Mouse (Mus musculus) c-Kit-negative CD71-positive TER-119-positive erythroid progenitor cells, embryonic 14.5 days (primary cell): ENCODE measurements around the gene Ppargc1a.

Experiments used
- DNase-seq: peaks from one replicate; pipeline ENCODE4 v3.0.0-alpha.2; 2013; ENCODE audit warnings: low read depth, low spot score

Ppargc1a gene

GRCm38 (mm10) chr5:51567659-51568058, at the start of gene Ppargc1a:
TSS of gene Ppargc1a (minus strand) at chr5:51567726.
- DNase-seq, result no peak

- DNase-seq, result no peak
Measured at GRCm38 (mm10) chr5:51616877-51617276, 49.4 kb upstream of the Ppargc1a start.

GRCm38 (mm10) chr5:51612049-51612448, 44.5 kb upstream of the Ppargc1a start:
- DNase-seq, result no peak

GRCm38 (mm10) chr5:51607686-51608480, 40.4 kb upstream of the Ppargc1a start:
- DNase-seq, result no peak

- no peak for DNase-seq
Measured at GRCm38 (mm10) chr5:51599549-51599948, 32.0 kb upstream of the Ppargc1a start.

DNA sequence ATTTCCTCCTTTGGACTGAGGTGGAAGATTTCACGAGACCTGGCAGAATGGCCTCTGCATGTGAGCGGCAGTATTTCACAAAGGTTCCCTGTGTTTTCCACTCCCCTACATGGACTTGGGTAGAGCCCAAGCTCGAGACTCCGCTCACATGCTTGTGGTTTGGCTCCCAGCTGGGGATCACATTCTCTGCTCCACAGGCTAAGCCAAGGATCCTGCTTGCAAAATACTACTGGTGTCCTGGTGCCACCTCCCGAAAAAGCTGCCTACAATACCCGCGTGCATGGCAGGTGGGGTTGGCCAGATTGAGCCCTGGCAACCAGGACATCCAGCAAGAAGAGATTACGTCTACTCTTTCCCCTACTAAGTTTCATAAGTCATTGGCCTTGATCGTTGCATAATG, 28.1 kb upstream of the Ppargc1a start:
- DNase-seq, result no peak

- no peak for DNase-seq
Measured at GRCm38 (mm10) chr5:51592206-51592605, 24.7 kb upstream of the Ppargc1a start.

DNA sequence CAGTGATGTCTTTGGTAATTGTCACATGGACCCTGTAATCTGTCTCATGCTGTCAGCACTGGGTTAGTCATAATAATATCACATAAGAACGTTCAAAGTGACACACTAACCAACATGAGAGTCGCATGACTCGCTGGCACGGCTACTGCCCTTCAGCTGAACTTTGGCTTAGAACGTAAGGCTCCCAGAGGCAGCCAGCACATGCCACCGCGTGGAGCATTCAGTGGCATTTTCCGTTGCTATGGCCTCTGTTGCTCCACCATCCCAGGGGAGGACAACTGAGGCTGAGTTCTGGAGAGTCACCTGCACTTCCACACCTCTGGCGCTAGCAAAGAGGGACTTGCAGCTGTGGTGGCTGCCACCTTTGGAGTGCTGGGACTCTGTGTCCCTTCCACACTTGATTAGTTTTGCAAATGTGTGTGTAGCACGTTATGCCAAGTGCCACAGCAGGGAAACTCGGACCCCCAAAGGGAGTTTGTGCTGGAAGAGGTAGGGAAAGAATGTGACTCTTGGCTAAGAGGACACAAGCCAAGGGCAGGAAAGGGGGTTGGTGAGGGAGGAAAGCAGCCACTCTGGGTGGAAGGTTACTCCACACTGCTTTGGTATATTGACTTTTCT, 24.1 kb upstream of the Ppargc1a start:
- no peak for DNase-seq

GRCm38 (mm10) chr5:51586187-51586586, 18.7 kb upstream of the Ppargc1a start:
- no peak for DNase-seq

DNA sequence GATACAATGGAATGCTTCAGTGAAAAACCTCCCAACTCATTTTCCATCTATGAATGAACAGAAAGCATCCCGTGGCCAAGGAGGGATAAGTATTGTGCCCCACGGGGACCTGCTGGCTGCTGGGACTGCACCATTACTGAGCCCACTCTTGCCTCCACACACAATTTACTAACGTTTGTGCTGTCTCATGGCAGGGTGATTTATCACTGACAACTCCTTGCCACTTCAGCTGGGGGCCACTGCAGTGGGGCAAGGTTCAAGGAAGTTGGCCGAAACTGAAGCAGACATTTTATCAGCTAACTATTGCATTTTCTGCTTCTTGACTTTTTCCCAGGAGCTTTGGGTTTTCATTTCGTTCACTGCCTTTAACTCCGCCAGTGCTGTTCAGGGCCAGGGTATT, 17.5 kb upstream of the Ppargc1a start:
- no peak for DNase-seq

DNA sequence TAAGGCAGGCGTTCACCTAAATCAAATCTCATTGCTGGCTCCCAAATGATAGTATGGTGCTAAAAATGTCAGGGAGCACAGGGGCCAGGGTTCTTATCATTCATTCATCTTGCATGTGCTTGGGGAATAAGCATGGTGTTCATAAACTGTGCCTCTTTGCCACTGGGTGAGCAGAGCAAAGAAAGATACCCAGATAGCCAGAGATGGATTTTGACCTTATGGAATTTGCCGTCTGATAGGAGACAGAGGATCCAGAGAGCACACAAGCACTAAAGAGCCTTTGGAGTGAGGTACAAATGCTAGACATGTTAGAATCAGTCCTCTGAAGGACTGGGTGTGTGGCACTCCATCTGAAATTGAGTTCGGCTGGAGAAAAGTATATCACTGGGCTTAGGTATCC, 16.7 kb upstream of the Ppargc1a start:
- no peak for DNase-seq

- no peak for DNase-seq
Measured at GRCm38 (mm10) chr5:51583632-51584031, 16.1 kb upstream of the Ppargc1a start.

GRCm38 (mm10) chr5:51583030-51583429, 15.5 kb upstream of the Ppargc1a start:
- no peak for DNase-seq

DNA sequence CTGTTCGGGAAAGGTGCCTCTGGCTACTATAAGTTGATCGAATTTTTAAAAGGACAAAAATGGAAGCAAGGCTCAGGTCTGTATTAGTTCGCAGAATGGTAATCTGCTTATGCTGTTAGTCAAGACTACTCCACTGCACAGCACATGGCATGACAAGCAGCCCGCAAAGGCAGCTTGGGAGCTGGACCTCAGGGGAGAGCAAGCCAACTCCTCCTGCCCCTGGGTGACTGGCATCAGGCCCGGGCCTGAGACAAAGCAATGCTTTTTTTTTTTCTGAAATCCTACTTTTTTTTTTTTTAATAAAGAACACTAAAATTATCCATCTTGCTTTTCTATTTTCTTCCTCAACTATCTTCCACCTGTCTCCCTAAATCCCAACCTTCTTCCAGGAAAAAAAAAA, 15.1 kb upstream of the Ppargc1a start:
- DNase-seq, result no peak

GRCm38 (mm10) chr5:51577594-51577993, 10.1 kb upstream of the Ppargc1a start:
- no peak for DNase-seq

DNA sequence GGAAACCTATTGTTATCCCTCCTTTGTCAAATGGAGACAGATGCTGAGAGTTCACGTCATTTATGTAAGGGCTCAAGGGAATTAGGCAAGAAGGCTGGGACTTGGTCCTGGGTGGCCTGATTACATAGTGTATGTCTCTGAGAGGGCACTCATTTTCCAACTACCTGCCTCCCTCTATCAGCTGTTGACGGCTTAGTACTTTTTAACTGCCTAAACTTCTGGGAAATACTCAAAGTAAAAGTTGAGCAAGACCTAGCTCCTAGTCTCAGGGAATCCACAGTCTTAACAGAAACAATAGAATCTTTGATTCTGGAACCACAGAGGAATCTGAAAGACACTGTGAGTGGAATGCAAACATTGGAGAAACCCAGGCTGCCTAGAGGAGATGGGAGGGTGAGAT, 6.2 kb upstream of the Ppargc1a start:
- DNase-seq, result no peak

DNA sequence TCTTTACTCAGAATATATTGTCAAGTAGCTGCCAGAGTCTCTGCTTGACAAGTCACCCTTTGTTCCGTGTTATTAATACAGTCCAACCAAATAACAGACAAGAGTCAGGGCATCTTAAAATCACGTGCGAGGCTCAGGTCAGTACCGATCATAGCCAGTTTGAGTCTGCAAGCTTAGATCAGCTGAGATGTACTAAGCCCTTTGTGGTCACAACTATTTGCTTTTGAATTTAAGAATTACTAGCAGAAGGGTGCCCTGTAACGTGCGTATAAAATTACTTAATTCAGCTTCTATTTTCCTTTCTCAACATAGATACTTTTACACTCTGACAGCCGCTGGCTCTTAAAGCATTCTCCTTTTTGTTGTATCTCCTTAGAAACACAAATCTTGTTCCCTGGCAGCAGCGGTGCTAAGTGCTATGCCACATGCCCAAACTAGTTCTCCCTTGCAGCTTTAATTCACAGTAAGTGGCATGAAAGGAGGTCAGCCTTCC, 718 bp upstream of the Ppargc1a start:
- DNase-seq, result no peak

DNA sequence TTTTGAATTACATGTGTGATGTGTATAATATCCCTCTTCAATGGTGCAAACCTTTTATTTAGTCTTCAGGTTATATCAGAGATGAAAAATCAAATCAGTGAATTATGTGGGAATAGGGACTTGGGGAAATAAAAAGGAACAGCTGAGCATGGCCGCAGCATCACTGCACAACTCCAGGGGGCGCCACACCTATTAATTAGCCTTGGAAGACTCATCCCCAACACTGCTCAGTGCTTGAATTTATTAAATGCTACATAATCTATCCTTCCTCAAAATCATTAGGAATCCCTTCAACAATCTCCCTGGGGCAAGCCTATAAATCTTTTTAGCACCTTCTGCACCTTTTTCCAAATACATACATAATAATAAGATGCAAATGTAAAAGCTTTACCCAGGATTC, 1.9 kb downstream of the Ppargc1a start:
- no peak for DNase-seq

DNA sequence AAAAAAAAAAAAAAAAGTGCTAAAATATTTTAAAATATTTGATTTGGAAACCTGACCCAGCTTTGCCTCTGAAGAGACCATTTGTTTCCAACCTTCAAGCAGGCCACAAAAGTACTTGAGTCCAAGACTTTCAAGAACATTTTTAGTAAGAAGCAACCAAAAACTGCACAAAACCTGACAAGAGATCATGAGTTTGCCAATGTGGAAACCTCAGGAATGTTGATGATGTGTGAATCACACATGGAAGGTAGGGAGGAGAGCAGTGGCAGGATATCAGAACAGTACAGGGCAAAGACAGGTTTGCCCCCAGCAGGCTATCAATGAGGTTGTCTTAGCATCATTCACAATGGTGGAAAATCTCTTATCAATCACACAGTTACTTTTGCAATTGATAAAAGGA, 2.5 kb downstream of the Ppargc1a start:
- DNase-seq, result no peak

GRCm38 (mm10) chr5:51563574-51563973, 4.0 kb downstream of the Ppargc1a start:
- no peak for DNase-seq

- no peak for DNase-seq
Measured at GRCm38 (mm10) chr5:51557607-51558278, 9.8 kb downstream of the Ppargc1a start.

DNA sequence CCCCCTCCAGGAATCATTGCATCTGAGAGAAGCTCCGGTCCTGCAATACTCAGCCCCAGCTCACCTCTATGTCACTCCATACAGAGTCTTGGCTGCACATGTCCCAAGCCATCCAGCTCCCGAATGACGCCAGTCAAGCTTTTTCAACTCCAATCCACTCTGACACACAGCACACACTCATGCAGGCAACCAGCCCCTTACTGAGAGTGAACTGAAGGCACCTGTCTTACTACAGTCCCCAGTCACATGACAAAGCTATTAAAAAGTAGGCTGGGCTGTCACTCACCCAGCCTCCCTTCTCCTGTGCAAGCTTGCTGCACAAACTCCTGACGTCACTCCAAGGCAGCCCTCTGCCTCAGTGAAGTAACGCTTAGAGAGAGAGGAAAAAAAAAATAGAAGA, 13.9 kb downstream of the Ppargc1a start:
- DNase-seq, result no peak

DNA sequence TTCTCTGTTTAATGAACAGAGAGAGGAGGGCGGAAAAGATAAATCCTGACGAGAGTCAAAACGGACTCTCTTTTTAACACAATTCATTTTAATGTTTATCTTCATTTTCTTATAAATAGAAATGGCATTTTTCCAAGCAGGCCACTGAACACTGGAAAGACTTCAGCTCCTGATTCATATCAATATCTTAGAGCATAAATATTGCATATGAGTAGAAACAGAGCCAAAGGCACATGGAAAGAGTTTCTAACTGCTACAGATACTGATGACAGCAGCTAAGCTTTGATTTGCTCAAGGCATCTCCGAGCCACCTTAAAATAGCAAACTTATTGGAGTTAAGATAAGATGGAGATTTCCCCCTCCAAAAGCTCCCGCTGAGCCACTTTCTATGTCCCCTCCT, 14.3 kb downstream of the Ppargc1a start:
- DNase-seq, result no peak
